Mouse (Mus musculus) CD4-positive, CD25-positive, alpha-beta regulatory T cell, adult 2 months (primary cell): ENCODE data around the gene Rcbtb1.
"Not testable (repeated sequence)": the region's sequence is repeated elsewhere in the genome, so short reads cannot be mapped to it uniquely, and the experiment has no call there.

ENCODE experiments used
- DNase-seq: peaks from one replicate; pipeline ENCODE4 v3.0.0-alpha.2; 2012; ENCODE audit warnings: low read depth, low spot score

Gene Rcbtb1

DNA sequence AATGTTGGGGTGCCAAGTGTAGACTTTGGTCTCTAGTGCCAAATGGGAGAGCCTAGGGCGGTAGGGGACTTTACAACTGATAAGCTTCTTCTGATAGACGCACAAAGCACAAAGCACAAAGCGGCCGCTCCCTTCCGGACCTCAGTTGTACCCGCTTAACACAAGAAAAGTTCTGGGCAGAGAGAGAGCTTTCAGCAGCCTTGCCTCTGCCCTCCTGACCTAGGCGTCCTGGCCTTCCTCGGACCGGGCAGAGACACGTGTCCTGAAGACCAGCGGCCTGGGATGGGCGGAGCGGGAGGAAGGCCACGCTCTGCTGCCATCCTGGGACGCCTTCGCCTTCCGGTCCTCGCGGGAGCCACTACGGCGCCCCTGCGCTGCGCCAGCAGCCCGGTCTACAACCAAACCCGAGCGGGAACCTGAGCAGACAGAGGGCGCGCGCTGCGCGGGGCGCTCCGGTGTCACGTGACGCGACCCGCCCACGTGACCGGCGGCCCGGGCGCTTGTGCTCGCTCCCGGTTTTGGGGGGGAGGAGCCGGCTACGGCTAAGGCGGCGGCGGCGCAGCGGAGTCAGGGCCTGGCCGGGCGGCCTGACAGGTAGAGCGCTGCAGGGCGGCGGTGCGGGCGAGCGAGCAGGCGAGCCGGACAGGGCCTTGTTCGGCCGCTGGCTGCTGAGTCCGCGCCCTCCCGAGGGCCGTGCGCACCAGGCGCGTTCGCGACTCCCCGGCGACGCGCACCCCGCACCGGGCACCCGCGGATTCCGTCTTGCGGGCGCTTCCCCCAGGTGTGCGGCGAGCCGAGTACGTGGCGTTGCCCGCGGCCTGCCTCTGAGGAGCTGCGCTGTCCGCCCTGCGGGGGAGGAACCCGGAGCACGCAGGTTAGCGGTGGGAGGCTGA, at the start of gene Rcbtb1:
Rcbtb1 (plus strand) TSS at position 499 of the 893 bp plus-strand sequence.
- peak; percentile 96 for DNase-seq

DNA sequence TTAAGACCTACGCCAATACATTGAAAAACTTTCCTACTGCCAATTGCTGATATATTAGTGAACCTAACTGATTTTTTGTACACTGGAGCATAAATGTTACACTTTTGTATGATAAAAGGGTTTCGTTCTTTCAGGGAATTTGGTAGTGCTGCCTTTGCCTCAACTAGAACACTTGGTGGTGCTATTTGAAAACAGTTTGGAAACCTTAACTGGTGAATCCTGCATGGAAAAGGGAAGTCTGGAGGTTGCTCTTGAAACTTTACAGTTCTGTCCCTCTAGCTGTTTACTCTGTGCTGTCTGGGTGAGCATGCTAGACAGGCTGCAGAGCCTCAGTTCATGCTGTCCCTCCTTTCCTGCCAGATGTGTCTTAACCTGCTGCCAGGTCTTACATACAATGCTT, 45.4 kb upstream of the Rcbtb1 start:
- DNase-seq: no peak

DNA sequence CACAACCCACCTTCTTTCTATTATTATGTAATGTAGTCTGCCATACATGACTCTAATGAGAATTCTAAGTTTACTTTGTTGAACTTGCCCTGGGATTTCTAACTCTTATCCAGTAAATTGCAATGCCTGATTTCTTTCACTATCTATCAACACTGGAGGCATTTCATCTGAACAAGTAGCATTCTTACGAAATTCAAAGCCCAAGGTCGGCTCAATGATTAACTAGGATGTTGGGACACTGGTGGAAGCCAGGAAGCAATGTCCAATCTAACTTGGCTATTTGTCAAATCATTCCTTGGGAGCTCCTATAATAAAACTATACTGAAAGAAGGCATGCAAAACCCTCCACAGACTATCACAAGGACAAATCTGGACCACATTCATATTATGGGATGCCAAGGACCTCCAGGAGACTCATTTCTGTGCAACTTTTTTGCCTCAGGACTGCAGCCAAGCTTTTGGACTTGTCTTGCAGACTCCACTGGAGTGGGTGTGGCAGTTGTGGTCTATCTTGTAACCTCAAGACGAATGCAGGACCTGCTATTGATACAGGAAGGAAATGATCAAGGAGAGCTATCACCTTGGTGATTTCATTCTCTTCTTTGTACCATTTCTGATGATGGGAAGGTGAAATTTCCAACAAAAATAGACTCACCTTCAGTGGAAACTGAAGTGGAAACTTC, 43.9 kb upstream of the Rcbtb1 start:
- DNase-seq: peak; percentile 6

DNA sequence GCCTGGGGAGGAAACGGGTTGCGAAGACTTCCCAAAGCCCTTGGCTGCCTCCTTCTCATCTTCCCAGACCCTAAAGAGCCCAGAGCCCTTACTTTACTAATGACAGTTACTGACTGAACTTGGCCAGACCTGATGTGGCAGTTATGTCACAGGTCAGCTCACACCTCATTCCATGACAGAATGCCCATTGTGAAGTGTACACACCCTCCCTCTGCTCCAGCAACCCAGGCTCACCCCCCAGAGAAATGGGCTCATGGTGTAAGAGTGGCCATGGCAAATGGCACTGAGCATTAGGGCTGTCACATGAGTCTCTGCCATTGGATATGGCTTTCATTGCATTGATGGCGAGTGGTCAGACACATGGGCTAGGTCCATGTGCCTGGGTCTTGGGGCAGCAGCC, 22.4 kb upstream of the Rcbtb1 start, which contains the start of gene Gm5142:
Gm5142 (minus strand) TSS at position 101 of the 400 bp plus-strand sequence.
- no peak for DNase-seq

DNA sequence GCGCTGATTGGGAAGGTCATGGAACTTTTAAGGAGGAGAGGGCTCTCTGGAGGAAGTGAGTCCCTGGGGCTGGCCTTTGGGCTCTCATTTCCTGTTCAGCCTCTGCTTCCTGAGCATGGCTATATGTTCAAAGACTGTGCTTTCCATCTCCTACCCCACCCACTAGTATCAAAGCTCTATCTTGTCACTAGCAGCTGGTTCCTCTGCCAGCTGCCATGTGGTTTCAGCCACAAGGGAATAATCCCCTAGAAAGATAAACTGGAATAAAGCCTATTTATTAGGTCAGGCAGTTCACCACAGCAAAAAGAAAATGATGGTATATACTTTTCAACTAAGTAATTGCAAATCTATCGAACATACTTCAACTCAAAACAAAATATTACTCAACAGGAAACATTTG, 18.3 kb upstream of the Rcbtb1 start:
- no peak for DNase-seq

DNA sequence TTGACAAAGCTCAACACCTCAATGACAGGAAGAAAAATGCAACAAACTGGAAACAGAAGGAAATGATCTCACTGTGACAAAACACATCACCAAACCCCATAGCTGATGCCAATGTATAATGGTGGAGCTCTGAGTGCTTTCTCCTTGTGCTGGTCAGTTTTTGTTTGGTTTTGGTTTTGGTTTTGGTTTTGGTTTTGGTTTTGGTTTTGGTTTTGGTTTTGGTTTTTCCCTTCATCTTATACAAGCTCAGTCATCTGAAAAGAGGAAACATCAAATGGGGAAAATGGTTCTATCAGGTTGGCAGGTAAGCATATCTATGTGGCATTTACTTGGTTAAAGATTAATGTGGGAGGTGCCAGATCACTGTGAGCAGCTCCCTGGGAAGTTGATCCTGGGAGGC, 15.5 kb upstream of the Rcbtb1 start:
- DNase-seq: no peak

DNA sequence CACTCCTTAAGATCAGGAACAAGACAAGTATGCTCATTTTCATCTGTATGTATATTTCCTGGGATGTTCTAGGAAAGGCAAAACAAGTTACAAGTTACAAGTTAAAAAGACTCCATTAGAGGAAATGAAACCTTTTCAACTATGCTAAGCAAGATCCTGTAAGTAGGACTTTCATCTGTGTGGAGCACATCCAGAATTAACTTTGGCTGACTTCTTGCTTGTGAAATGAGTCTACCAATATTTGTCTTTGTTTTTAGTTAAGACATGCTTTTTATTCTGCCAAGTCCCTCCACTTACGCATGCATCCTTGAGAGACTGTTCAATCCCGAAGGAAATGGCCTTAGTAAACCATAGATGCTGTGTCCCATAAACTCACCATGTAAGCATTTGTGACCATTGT, 14.9 kb upstream of the Rcbtb1 start:
- DNase-seq: no peak

DNA sequence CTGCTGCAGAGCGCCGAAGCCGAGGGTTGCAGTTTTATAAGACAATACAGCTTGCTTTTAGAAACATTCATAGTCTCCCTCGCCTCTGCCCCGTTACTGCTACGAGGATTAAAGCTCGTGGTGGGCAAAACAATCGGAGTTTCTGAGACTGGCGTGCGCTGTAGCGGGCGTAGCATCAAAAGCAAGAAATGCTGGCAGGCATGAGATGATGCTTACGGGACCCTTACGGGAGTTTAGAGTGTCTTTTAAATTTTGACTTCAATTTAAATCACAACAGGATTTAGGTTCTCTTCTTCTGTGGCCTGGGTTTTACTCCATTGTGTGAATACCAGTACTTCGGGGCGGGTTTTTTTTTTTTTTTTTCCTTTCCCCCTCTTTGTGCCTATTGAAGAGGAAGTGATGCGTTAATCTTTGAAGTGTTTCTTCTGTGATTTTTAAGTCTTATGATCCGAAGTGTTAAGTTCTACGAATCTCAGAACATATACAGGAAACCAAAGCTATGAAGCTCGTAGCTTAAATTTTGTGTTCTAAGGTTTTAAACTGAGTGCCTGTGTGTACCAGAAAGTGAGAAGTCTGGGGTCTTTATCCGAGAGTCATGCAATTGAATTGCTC, 701 bp downstream of the Rcbtb1 start:
- peak; percentile 55 for DNase-seq

DNA sequence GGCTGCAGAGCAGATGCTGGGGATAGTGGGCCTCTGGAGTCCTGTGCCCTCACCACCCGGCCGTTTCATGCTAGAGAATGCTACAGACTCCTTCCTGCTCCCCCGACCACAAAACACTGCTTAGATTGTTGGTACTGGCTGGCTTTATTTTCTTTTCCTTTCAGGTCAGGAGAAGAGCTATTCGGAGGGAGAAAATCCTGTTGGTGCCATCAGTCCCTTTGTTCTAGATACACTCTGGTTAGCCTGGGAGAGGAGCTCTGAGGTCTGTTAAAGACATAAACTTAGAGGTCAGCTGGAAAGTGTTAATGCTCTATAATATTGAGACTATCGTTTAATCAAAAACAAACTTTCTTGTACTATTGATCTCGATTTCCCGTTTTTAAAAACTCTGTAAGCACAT, 4.5 kb downstream of the Rcbtb1 start:
- no peak for DNase-seq

DNA sequence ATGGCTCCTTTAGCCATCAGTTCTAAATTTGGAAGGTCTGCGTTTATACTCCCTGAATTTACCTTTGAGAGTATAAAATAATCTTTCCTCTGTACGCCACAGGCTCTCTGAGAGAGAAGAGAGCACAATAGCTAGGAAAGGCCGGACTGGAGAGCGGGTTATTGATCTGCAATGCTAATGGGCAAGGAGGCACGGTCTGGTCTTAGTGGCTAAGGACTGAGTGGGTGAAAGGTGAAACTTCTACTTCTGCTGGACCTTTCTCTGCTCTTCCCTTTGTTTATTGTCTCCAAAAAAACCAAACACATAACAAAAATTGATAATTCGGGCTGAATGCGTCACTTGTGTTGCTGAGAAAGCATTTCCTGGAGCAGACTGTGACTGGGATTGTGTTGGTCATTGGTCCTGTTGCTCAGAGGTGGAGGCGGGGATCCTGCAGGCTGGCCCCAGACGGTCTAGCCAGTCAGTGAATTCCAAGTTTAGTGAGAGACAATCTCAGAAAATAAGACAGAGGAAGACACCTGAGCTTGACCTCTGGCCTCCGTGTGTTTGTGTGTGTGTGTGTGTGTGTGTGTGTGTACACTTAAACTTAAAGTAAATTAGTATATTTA, 5.1 kb downstream of the Rcbtb1 start:
- no peak for DNase-seq

DNA sequence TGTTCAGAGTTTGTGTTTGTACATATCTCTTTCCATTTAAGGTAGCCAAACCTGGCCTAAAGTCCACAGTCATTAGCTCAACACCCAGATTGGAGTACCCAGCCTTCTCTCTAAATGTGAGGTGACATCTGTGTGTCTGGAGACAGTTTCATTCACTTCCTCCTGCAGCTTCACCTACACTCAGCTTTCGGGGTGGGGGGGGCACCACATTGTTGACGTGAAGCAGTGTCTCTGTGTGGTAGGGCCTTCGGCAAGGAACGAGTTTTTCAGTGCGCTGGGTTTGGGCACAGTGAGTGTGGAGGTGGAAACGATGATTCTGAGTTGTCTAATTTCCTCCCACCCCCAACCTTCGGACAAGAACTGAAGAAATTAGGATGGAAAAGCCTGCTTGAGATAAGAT, 8.0 kb downstream of the Rcbtb1 start:
- peak; percentile 29 for DNase-seq

DNA sequence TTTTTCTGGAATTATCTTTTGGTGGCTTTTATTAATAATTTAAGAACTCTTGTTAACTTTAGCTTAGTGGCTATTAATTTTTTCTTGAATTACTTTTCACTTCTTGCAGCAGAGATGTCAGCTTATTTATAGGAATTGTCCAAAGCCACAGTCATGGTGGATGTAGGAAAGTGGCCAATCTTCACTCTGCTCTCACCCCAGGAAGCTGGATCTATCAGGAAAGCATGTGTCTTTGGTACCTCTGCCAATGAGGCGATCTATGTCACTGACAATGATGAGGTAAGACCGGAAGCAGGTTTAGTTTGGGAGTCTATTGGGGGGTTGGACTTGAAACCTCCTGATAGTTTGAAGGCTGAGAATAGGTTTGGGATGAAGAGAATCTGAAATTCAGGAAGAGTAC, 8.8 kb downstream of the Rcbtb1 start:
- DNase-seq: no peak

DNA sequence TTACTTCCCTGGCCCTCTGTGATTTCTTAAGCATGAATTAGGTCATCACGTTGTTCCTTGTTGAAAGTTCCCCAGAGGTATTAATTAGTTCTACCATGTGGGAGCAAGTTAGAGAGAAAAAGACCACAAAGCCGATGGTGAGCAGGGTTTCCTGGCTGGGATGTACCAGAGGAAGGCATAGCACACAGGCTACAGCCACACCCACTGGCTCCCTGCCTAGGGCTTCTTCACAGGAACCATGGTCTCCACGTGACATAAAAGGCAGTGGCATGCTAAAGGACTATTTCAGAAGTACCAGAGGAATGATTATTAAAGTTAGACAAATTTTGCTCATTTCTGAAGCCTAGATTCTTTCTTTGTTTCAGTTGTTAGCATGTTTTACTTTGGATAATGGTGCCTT, 18.2 kb downstream of the Rcbtb1 start:
- no peak for DNase-seq

DNA sequence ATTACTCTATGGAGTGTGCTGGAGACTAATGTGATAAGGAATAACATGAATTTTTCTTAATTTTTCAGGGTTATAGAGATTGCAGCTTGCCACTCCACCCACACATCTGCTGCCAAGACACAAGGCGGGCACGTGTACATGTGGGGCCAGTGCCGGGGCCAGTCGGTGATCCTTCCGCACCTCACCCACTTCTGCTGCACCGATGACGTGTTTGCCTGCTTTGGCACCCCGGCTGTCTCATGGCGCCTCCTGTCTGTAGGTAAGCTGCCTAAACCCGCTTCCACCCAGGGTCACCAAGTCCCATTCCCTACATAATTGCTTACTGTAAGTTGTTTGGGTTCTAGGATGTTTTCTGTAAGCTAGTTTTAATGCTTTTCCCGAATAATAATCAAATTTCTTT, 25.2 kb downstream of the Rcbtb1 start:
- peak; percentile 10 for DNase-seq

DNA sequence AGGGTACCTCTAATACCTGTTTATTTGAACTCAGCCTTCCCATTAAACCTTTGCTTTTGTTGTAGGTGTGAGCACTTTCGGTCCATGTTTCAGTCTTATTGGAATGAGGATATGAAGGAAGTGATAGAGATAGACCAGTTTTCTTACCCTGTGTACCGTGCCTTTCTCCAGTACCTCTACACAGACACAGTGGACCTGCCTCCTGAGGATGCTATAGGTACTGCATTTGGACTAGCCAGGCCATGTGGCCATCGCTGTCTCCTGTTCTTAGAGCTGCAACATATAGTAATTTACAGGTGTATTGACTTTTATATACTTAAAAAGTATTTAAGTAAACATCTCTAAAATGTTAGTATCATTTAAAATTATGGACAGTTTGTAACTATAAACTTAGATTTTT, 28.8 kb downstream of the Rcbtb1 start:
- peak; percentile 20 for DNase-seq

DNA sequence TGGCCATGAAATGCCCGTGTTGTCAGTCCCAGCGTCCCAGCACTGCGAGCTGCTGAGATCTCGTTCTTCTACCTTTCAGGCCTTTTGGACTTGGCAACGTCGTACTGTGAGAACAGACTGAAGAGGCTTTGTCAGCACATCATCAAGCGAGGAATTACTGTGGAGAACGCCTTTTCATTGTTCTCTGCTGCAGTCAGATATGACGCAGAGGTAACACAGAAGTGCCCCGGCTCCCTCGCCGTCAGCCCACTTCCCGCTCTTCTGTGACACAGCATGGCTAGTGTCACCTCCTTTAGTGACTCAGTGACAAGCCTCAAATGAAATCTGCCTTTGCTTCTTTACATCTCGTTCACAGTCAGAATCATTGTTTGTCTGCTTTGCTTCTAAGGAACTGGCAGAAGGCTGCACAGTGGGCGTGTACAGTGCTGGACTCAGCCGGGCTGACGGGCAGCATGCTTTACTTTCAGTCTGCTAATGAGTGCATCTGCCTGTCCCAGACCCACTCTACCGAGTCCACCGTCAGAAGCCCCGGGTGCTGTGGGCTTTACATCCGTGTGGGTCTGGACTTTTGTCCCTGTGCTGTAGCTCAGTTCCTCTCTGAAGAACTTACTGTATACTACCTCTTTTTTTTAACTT, 29.4 kb downstream of the Rcbtb1 start:
- no peak for DNase-seq

DNA sequence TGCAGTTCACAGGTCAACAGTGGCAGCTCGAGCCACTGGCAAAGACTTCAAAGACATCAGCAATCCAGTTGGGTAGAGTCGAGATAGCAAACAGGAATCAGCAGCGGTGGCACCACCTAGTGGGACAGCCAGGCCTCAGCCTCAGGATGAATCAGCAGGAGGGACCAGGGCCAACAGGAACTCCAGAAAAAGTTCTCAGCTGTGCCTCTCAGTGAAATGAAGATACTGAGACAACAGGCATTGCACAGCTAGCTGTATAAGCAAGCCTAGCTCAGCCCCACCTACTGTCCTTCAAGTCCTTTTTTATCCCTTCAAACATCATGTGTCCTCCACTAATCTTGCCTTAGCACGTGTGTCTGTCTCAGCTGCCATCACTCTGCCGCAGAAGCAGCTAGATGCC, 31.0 kb downstream of the Rcbtb1 start:
- peak; percentile 39 for DNase-seq

DNA sequence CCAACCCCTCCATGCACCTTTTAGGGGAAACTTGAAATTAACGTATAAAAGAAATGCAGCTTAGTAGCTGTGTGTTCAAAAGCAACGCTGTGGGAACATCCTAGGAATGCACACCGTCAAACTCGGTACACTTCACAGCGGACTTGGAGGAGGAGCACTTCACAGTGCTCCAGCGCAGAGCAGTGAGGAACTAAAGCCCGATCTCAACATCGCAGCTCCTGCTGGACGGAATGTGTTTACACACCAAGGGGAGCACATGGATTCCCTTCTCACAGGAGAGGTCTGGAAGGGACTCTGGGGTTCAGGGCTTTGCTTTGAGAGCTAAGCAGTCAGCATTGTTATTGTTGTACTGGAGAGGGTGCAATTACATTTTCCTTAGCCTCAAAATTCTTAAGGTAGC, 32.6 kb downstream of the Rcbtb1 start:
- no peak for DNase-seq

DNA sequence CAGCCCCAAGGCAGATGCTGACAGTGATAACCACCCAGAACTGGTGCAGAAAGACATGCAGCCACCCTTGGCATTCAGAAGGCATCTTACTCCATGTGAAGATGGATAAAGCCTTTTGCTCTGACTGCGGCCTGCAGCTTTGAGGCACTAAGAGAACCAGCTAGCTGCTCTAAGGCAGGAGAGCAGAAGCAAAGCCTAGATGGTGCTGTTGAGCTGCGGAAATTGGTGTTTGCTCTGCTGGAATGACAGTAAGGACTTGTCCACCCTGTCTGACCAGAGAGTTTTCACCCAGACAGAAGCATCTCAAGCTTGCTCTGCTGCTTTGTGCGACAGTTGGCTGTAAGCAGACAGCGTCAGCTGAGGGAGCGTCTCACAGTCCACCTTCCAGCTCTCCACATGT, 49.3 kb downstream of the Rcbtb1 start:
- peak; percentile 19 for DNase-seq

DNA sequence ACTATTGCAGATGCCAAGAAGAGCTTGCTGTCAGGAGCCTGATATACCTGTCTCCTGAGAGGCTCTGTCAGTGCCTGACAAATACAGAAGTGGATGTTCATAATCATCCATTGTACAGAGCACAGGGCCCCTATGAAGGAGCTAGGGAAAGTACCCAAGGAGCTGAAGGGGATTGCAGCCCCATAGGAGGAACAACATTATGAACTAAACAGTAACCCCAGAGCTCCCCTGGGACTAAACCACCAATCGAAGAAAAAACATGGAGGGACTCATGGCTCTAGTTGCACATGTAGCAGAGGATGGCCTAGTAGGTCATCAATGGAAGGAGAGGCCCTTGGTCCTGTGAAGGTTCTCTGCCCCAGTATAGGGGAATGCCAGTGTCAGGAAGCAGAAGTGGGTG, 54.9 kb downstream of the Rcbtb1 start:
- not testable (repeated sequence) for DNase-seq

DNA sequence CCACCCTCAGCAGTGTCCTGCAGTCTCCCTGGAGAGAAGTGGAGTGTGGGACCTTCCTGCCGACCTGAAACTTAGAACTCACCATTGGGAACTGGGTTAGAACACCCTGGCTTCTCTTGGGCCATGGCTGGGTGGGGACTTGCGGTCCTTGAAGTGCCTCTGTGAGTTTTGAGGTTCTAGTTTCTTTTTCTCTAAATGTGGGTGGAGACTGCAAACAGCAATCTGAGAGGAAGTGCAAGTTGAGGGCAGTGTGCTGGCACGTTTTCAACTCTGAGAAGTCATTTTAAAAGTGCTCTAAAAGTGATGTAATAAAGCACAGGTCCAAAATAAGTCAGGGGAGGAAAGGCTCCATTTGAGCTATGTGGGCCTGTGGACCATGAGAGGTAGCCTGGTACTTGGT, 59.0 kb downstream of the Rcbtb1 start, which contains the start of gene Gm6904:
Gm6904 (minus strand) TSS at position 161 of the 400 bp plus-strand sequence.
- peak; percentile 77 for DNase-seq
